Mouse (Mus musculus): ENCODE data around the gene Gm49368. TPM values are rescaled to one million over a fixed set of nuclear protein-coding genes. Genes with fewer than 3 reads are reported as not detected.

Gene Gm49368
- polyA plus RNA-seq, 1 experiment = not detected

GRCm38 (mm10) chr7:128164001-128164400, 101.5 kb downstream of the Gm49368 start:
- TF ChIP-seq GATA1 (IDR thresholded peaks at IDR 0.05; ENCODE audit: low read length) = no peak

- TF ChIP-seq GATA1 (IDR thresholded peaks at IDR 0.05; ENCODE audit: low read length) = no peak
Observed at GRCm38 (mm10) chr7:128166391-128166790, 103.9 kb downstream of the Gm49368 start.

GRCm38 (mm10) chr7:128169996-128170395, 107.5 kb downstream of the Gm49368 start:
- no peak for TF ChIP-seq GATA1 (IDR thresholded peaks at IDR 0.05; ENCODE audit: low read length)

Other genes starting within 250 kb of the Gm49368 start
- gene Stx4a, start 238.4 kb upstream of the Gm49368 start, polyA plus RNA-seq (2012) = 85.1 and 93.9 TPM in 2 replicates
- 0.06 and 0.10 TPM in 2 replicates for gene Stx1b, start 238.1 kb upstream of the Gm49368 start, polyA plus RNA-seq (2012)
- gene Zfp646, start 186.5 kb upstream of the Gm49368 start, polyA plus RNA-seq (2012) = 24.0 and 32.5 TPM in 2 replicates
- gene Zfp668, start 185.9 kb upstream of the Gm49368 start, polyA plus RNA-seq (2012) = 33.5 and 36.7 TPM in 2 replicates
- gene Prss53, start 171.7 kb upstream of the Gm49368 start, polyA plus RNA-seq (2012) = 0.48 and 0.67 TPM in 2 replicates
- not detected in 2 replicates for gene Gm21974, start 167.2 kb upstream of the Gm49368 start, polyA plus RNA-seq (2012)
- gene Vkorc1, start 167.1 kb upstream of the Gm49368 start, polyA plus RNA-seq (2012) = 13.6 and 14.7 TPM in 2 replicates
- 166 and 183 TPM in 2 replicates for gene Bckdk, start 158.6 kb upstream of the Gm49368 start, polyA plus RNA-seq (2012)
- 7.0 and 7.5 TPM in 2 replicates for gene Kat8, start 150.2 kb upstream of the Gm49368 start, polyA plus RNA-seq (2012)
- gene Prss8, start 132.6 kb upstream of the Gm49368 start, polyA plus RNA-seq (2012) = not detected in 2 replicates
- gene Prss36, start 116.0 kb upstream of the Gm49368 start, polyA plus RNA-seq (2012) = 5.5 and 10.0 TPM in 2 replicates
- gene Fus, start 95.2 kb upstream of the Gm49368 start, polyA plus RNA-seq (2012) = 578 and 702 TPM in 2 replicates
- 0.28 and 0.46 TPM in 2 replicates for gene Pycard, start 68.8 kb upstream of the Gm49368 start, polyA plus RNA-seq (2012)
- gene Trim72, start 58.7 kb upstream of the Gm49368 start, polyA plus RNA-seq (2012) = 0.04 and 0.05 TPM in 2 replicates
- not detected in 2 replicates for gene Itgam, start within 50 bp of the Gm49368 start, polyA plus RNA-seq (2012)
- gene Itgax, start 66.9 kb downstream of the Gm49368 start, polyA plus RNA-seq (2012) = not detected in 2 replicates
- gene Itgad, start 91.7 kb downstream of the Gm49368 start, polyA plus RNA-seq (2012) = not detected in 2 replicates
- 0.92 and 1.3 TPM in 2 replicates for gene Cox6a2, start 143.7 kb downstream of the Gm49368 start, polyA plus RNA-seq (2012)
- gene Armc5, start 174.7 kb downstream of the Gm49368 start, polyA plus RNA-seq (2012) = 32.2 and 35.0 TPM in 2 replicates
- 0.93 and 0.95 TPM in 2 replicates for gene 9130023H24Rik, start 175.3 kb downstream of the Gm49368 start, polyA plus RNA-seq (2012)
- gene Tgfb1i1, start 184.1 kb downstream of the Gm49368 start, polyA plus RNA-seq (2012) = 0.02 TPM in 2 replicates
- not detected in 2 replicates for gene Slc5a2, start 203.0 kb downstream of the Gm49368 start, polyA plus RNA-seq (2012)
- 39.8 and 40.9 TPM in 2 replicates for gene BC017158, start 235.5 kb downstream of the Gm49368 start, polyA plus RNA-seq (2012)

Data from G1E-ER4 (cell line).